Mouse (Mus musculus) megakaryocyte, embryonic 14.5 days (primary cell): ENCODE data around the gene Cdyl.

Experiments used
- FLI1 ChIP-seq: IDR thresholded peaks from 2 replicates; pipeline ENCODE4 v1.6.1; 2012; ENCODE audit warnings: low read length, inconsistent platforms, mixed read lengths
- GATA1 ChIP-seq: IDR thresholded peaks from 3 replicates; pipeline ENCODE4 v1.6.1; 2012; ENCODE audit warnings: mixed read lengths, low read length, inconsistent platforms, borderline replicate concordance

DNA sequence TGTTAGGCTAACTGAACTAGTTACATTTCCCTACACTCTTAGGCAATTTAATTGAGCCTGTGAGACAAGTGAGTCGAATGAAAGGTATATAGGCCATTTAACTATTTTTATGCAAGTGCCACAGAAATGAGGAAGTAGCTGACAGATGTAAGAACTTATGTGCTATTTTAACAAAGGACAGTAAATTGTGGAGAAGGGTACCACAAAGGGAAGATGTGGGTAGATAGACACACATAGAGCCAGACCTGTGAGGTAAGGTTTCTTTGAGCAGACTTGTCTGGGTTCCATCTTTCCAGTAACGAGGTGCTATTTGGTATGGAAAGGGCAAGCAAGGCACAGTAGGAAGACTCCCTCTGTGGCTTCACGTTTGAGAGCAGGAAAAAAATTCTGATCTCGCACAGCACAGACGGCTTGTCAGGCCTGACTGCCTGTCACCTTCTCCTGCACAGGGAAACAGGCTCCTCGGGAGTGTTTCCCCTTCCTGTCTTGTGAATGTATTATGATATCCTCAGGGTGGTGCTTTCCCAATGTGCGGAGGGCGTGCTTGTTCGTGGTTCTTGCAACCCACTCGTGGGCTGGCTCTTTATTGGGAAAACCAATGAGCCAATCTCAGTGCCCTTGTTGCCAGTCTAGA lies 162.3 kb downstream of the Cdyl start:
- TF ChIP-seq FLI1 (no peak), GATA1 (no peak)
